Mouse (Mus musculus): ENCODE measurements at regions not wholly inside any gene's neighbourhood (a gene's known extent, or its start where the extent isn't known, plus 50 kb on each side); places are given as distances from the start of the nearest gene placed in this dataset.
A peak's percentile ranks its signal among the peaks of the same experiment; 100 is the strongest.

GRCm38 (mm10) chr3:66510455-66510854 lies 213.8 kb upstream of the Veph1 start:
- DNase-seq (ENCODE audit: low spot score) = no peak
- Histone ChIP-seq H3K9me3 (ENCODE audit: control insufficient read depth, low read length) (no peaks in the 10 kb centered on the region), H3K4me1 (replicated peaks; ENCODE audit: control insufficient read depth, insufficient read depth, low read length) (0 out of 2 replicates have a peak, but pooled peaks cover 4% of the 10 kb centered on the region), H3K9ac (ENCODE audit: low read depth, low read length) (no peak overlapping the region), H3K36me3 (ENCODE audit: control insufficient read depth, insufficient read depth, low read length) (no peaks in the 10 kb centered on the region), H3K4me3 (ENCODE audit: low read depth, low read length) (no peak overlapping the region), H3K4me2 (no peak overlapping the region), H3K27ac (ENCODE audit: low read depth, low read length) (no peak overlapping the region), H3K27me3 (replicated peaks; ENCODE audit: control insufficient read depth, insufficient read depth, low read length) (no peaks in the 10 kb centered on the region)
- ATAC-seq (replicated peaks; ENCODE audit: low FRiP score) = no peak
- 81% methylated on average over 4 of the region's 4 CpGs for WGBS

GRCm38 (mm10) chr3:66506125-66506524 lies 209.5 kb upstream of the Veph1 start:
- H3K9ac ChIP-seq (ENCODE audit: low read depth, low read length) = no peak overlapping the region
- ATAC-seq (replicated peaks; ENCODE audit: low FRiP score) (no peak), DNase-seq (ENCODE audit: low spot score) (no peak)

GRCm38 (mm10) chr3:66505476-66506076 lies 208.9 kb upstream of the Veph1 start:
- 71% methylated on average over 6 of the region's 6 CpGs for WGBS

More at GRCm38 (mm10) chr3:66506125-66506524, 209.5 kb upstream of the Veph1 start:
- Histone ChIP-seq H3K27me3 (replicated peaks; ENCODE audit: control insufficient read depth, insufficient read depth, low read length) (no peaks in the 10 kb centered on the region), H3K4me1 (replicated peaks; ENCODE audit: control insufficient read depth, insufficient read depth, low read length) (no peaks in the 10 kb centered on the region), H3K27ac (ENCODE audit: low read depth, low read length) (no peak overlapping the region), H3K4me2 (no peak overlapping the region), H3K4me3 (ENCODE audit: low read depth, low read length) (no peak overlapping the region), H3K9me3 (ENCODE audit: control insufficient read depth, low read length) (no peaks in the 10 kb centered on the region), H3K36me3 (ENCODE audit: control insufficient read depth, insufficient read depth, low read length) (no peaks in the 10 kb centered on the region)

GRCm38 (mm10) chr3:66504717-66505116 lies 208.1 kb upstream of the Veph1 start:
- H3K27me3 ChIP-seq (replicated peaks; ENCODE audit: control insufficient read depth, insufficient read depth, low read length) = no peaks in the 10 kb centered on the region
- DNase-seq (ENCODE audit: low spot score) = no peak
- no peaks in the 10 kb centered on the region for H3K4me1 ChIP-seq (replicated peaks; ENCODE audit: control insufficient read depth, insufficient read depth, low read length)
- no peak overlapping the region for H3K27ac ChIP-seq (ENCODE audit: low read depth, low read length)
- 86% methylated on average over 6 of the region's 6 CpGs for WGBS
- no peak overlapping the region for H3K4me3 ChIP-seq (ENCODE audit: low read depth, low read length)
- no peak overlapping the region for H3K4me2 ChIP-seq
- H3K36me3 ChIP-seq (ENCODE audit: control insufficient read depth, insufficient read depth, low read length) = no peaks in the 10 kb centered on the region
- H3K9me3 ChIP-seq (ENCODE audit: control insufficient read depth, low read length) = no peaks in the 10 kb centered on the region
- H3K9ac ChIP-seq (ENCODE audit: low read depth, low read length) = no peak overlapping the region
- no peak for ATAC-seq (replicated peaks; ENCODE audit: low FRiP score)

More at GRCm38 (mm10) chr3:66505476-66506076, 208.9 kb upstream of the Veph1 start:
- no peak overlapping the region for H3K27ac ChIP-seq (ENCODE audit: low read depth, low read length)
- no peaks in the 10 kb centered on the region for H3K36me3 ChIP-seq (ENCODE audit: control insufficient read depth, insufficient read depth, low read length)
- no peak overlapping the region for H3K9ac ChIP-seq (ENCODE audit: low read depth, low read length)
- no peaks in the 10 kb centered on the region for H3K27me3 ChIP-seq (replicated peaks; ENCODE audit: control insufficient read depth, insufficient read depth, low read length)
- DNase-seq (ENCODE audit: low spot score) (no peak), ATAC-seq (replicated peaks; ENCODE audit: low FRiP score) (no peak)
- H3K4me1 ChIP-seq (replicated peaks; ENCODE audit: control insufficient read depth, insufficient read depth, low read length) = no peaks in the 10 kb centered on the region
- no peak overlapping the region for H3K4me3 ChIP-seq (ENCODE audit: low read depth, low read length)
- no peak overlapping the region for H3K4me2 ChIP-seq
- H3K9me3 ChIP-seq (ENCODE audit: control insufficient read depth, low read length) = no peaks in the 10 kb centered on the region

GRCm38 (mm10) chr3:66503615-66504014 lies 207.0 kb upstream of the Veph1 start:
- no peak overlapping the region for H3K9ac ChIP-seq (ENCODE audit: low read depth, low read length)
- no peak for ATAC-seq (replicated peaks; ENCODE audit: low FRiP score)

GRCm38 (mm10) chr3:66501865-66502264 lies 205.2 kb upstream of the Veph1 start:
- ATAC-seq (replicated peaks; ENCODE audit: low FRiP score) (no peak), DNase-seq (ENCODE audit: low spot score) (no peak)
- Histone ChIP-seq H3K4me2 (no peak overlapping the region), H3K4me1 (replicated peaks; ENCODE audit: control insufficient read depth, insufficient read depth, low read length) (no peaks in the 10 kb centered on the region), H3K4me3 (ENCODE audit: low read depth, low read length) (no peak overlapping the region), H3K9me3 (ENCODE audit: control insufficient read depth, low read length) (no peaks in the 10 kb centered on the region), H3K9ac (ENCODE audit: low read depth, low read length) (no peak overlapping the region), H3K27me3 (replicated peaks; ENCODE audit: control insufficient read depth, insufficient read depth, low read length) (no peaks in the 10 kb centered on the region), H3K27ac (ENCODE audit: low read depth, low read length) (no peak overlapping the region), H3K36me3 (ENCODE audit: control insufficient read depth, insufficient read depth, low read length) (no peaks in the 10 kb centered on the region)
- WGBS = 77% methylated on average over 4 of the region's 4 CpGs

More at GRCm38 (mm10) chr3:66503615-66504014, 207.0 kb upstream of the Veph1 start:
- no peaks in the 10 kb centered on the region for H3K9me3 ChIP-seq (ENCODE audit: control insufficient read depth, low read length)
- H3K4me1 ChIP-seq (replicated peaks; ENCODE audit: control insufficient read depth, insufficient read depth, low read length) = no peaks in the 10 kb centered on the region
- no peak overlapping the region for H3K27ac ChIP-seq (ENCODE audit: low read depth, low read length)
- no peak overlapping the region for H3K4me2 ChIP-seq
- WGBS = 75% methylated on average over 3 of the region's 3 CpGs
- H3K27me3 ChIP-seq (replicated peaks; ENCODE audit: control insufficient read depth, insufficient read depth, low read length) = no peaks in the 10 kb centered on the region
- no peaks in the 10 kb centered on the region for H3K36me3 ChIP-seq (ENCODE audit: control insufficient read depth, insufficient read depth, low read length)
- H3K4me3 ChIP-seq (ENCODE audit: low read depth, low read length) = no peak overlapping the region
- no peak for DNase-seq (ENCODE audit: low spot score)

- Histone ChIP-seq H3K4me2 (peak overlapping the region; percentile 2; the same call in 1 of the 2 replicates), H3K4me3 (ENCODE audit: low read depth, low read length) (no peak overlapping the region), H3K27ac (ENCODE audit: low read depth, low read length) (no peak overlapping the region), H3K4me1 (replicated peaks; ENCODE audit: control insufficient read depth, insufficient read depth, low read length) (no peaks in the 10 kb centered on the region), H3K27me3 (replicated peaks; ENCODE audit: control insufficient read depth, insufficient read depth, low read length) (no peaks in the 10 kb centered on the region), H3K36me3 (ENCODE audit: control insufficient read depth, insufficient read depth, low read length) (no peaks in the 10 kb centered on the region), H3K9me3 (ENCODE audit: control insufficient read depth, low read length) (no peaks in the 10 kb centered on the region), H3K9ac (ENCODE audit: low read depth, low read length) (no peak overlapping the region)
- no peak for DNase-seq (ENCODE audit: low spot score)
- ATAC-seq (replicated peaks; ENCODE audit: low FRiP score) = peak; percentile 88
- 17% methylated on average over 2 of the region's 2 CpGs for WGBS
Observed at GRCm38 (mm10) chr3:66494442-66495113, 197.9 kb upstream of the Veph1 start.

- DNase-seq (ENCODE audit: low spot score) (no peak), ATAC-seq (replicated peaks; ENCODE audit: low FRiP score) (no peak)
- Histone ChIP-seq H3K27ac (ENCODE audit: low read depth, low read length) (no peak overlapping the region), H3K4me2 (no peak overlapping the region), H3K27me3 (replicated peaks; ENCODE audit: control insufficient read depth, insufficient read depth, low read length) (no peaks in the 10 kb centered on the region), H3K9ac (ENCODE audit: low read depth, low read length) (no peak overlapping the region), H3K36me3 (ENCODE audit: control insufficient read depth, insufficient read depth, low read length) (no peaks in the 10 kb centered on the region), H3K9me3 (ENCODE audit: control insufficient read depth, low read length) (no peaks in the 10 kb centered on the region), H3K4me3 (ENCODE audit: low read depth, low read length) (no peak overlapping the region), H3K4me1 (replicated peaks; ENCODE audit: control insufficient read depth, insufficient read depth, low read length) (peaks cover 6% of the 10 kb centered on the region)
- 66% methylated on average over 6 of the region's 6 CpGs for WGBS
Observed at GRCm38 (mm10) chr3:66490696-66491357, 194.2 kb upstream of the Veph1 start.
